Mouse (Mus musculus): ENCODE results near the gene Myo18b. TPM values are rescaled to one million over a fixed set of nuclear protein-coding genes. Genes with fewer than 3 reads are reported as not detected.

The Myo18b gene
- polyA plus RNA-seq, 1 experiment from 2014 or later, result 0.66 TPM

- Histone ChIP-seq H3K9me3 (ENCODE audit: control insufficient read depth, low read length) (no peaks in the 10 kb centered on the region), H3K4me3 (ENCODE audit: low read depth, low read length) (no peak overlapping the region), H3K27me3 (ENCODE audit: control insufficient read depth, insufficient read depth, low read length) (no peaks in the 10 kb centered on the region), H3K4me2 (ENCODE audit: low read depth) (no peak overlapping the region), H3K9ac (ENCODE audit: low read length) (no peak overlapping the region), H3K36me3 (ENCODE audit: control insufficient read depth, insufficient read depth, low read length) (no peaks in the 10 kb centered on the region; the same call in 1 of the 2 replicates), H3K27ac (ENCODE audit: low read depth, low read length) (no peak overlapping the region), H3K4me1 (ENCODE audit: control insufficient read depth, insufficient read depth, low read length) (no peaks in the 10 kb centered on the region)
- no peak for DNase-seq (ENCODE audit: low spot score)
- WGBS, result 76% methylated on average over 3 of the region's 3 CpGs
- ATAC-seq (ENCODE audit: insufficient read depth, low FRiP score, low TSS enrichment), result no peak
These were observed 195.4 kb downstream of the Myo18b start for GRCm38 (mm10) chr5:112700794-112701193.

GRCm38 (mm10) chr5:112696683-112697082 lies 199.5 kb downstream of the Myo18b start:
- Histone ChIP-seq H3K4me1 (ENCODE audit: control insufficient read depth, insufficient read depth, low read length) (no peaks in the 10 kb centered on the region), H3K4me3 (ENCODE audit: low read depth, low read length) (no peak overlapping the region), H3K9me3 (ENCODE audit: control insufficient read depth, low read length) (no peaks in the 10 kb centered on the region), H3K36me3 (ENCODE audit: control insufficient read depth, insufficient read depth, low read length) (no peaks in the 10 kb centered on the region; the same call in 1 of the 2 replicates), H3K27me3 (ENCODE audit: control insufficient read depth, insufficient read depth, low read length) (no peaks in the 10 kb centered on the region), H3K27ac (ENCODE audit: low read depth, low read length) (no peak overlapping the region), H3K9ac (ENCODE audit: low read length) (no peak overlapping the region), H3K4me2 (ENCODE audit: low read depth) (no peak overlapping the region)
- 86% methylated on average over 4 of the region's 4 CpGs for WGBS
- ATAC-seq (ENCODE audit: insufficient read depth, low FRiP score, low TSS enrichment) (no peak), DNase-seq (ENCODE audit: low spot score) (no peak)

- Histone ChIP-seq H3K4me2 (ENCODE audit: low read depth) (no peak overlapping the region), H3K4me3 (ENCODE audit: low read depth, low read length) (no peak overlapping the region), H3K9ac (ENCODE audit: low read length) (no peak overlapping the region), H3K4me1 (ENCODE audit: control insufficient read depth, insufficient read depth, low read length) (no peaks in the 10 kb centered on the region), H3K9me3 (ENCODE audit: control insufficient read depth, low read length) (no peaks in the 10 kb centered on the region), H3K36me3 (ENCODE audit: control insufficient read depth, insufficient read depth, low read length) (no peaks in the 10 kb centered on the region; the same call in 1 of the 2 replicates), H3K27me3 (ENCODE audit: control insufficient read depth, insufficient read depth, low read length) (no peaks in the 10 kb centered on the region), H3K27ac (ENCODE audit: low read depth, low read length) (no peak overlapping the region)
- DNase-seq (ENCODE audit: low spot score) (no peak), ATAC-seq (ENCODE audit: insufficient read depth, low FRiP score, low TSS enrichment) (no peak)
- 49% methylated on average over 7 of the region's 7 CpGs for WGBS
These were observed 200.9 kb downstream of the Myo18b start for GRCm38 (mm10) chr5:112695254-112695711.

DNA sequence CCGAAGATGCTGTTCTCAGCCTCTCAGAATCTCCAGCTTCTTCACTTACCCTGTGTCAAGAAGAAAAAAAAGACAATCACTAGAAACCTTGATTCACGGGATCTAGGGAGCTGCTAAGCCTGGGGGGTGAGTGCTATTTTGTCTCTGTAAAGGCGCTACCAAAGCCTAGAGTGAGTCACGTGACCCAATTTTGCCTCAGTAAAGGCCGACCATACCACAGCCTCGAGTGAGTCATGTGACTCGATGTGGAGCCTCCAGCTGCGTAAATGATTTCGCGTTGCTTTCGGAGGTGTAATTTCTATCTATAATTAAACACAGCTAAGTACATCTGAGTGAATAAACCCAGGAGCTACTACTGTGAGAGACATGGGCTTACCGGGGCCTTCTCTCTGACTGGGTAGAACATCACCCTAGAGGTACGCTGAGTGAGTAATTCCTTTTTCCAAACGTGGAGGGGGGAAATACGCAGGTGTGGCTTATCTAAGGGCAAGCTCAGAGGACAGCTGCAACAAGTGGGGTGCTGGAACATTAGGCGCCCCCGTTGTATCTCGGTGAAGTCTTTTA lies 202.8 kb downstream of the Myo18b start:
- Histone ChIP-seq H3K9ac (ENCODE audit: low read length) (no peak overlapping the region), H3K27me3 (ENCODE audit: control insufficient read depth, insufficient read depth, low read length) (no peaks in the 10 kb centered on the region), H3K4me3 (ENCODE audit: low read depth, low read length) (no peak overlapping the region), H3K4me2 (ENCODE audit: low read depth) (no peak overlapping the region), H3K27ac (ENCODE audit: low read depth, low read length) (no peak overlapping the region), H3K9me3 (ENCODE audit: control insufficient read depth, low read length) (no peaks in the 10 kb centered on the region), H3K4me1 (ENCODE audit: control insufficient read depth, insufficient read depth, low read length) (no peaks in the 10 kb centered on the region), H3K36me3 (ENCODE audit: control insufficient read depth, insufficient read depth, low read length) (no peaks in the 10 kb centered on the region; the same call in 1 of the 2 replicates)
- 88% methylated on average over 18 of the region's 18 CpGs for WGBS
- no peak for ATAC-seq (ENCODE audit: insufficient read depth, low FRiP score, low TSS enrichment)
- DNase-seq (ENCODE audit: low spot score), result no peak

- no peaks in the 10 kb centered on the region for H3K27me3 ChIP-seq (ENCODE audit: control insufficient read depth, insufficient read depth, low read length)
- no peak overlapping the region for H3K9ac ChIP-seq (ENCODE audit: low read length)
- H3K9me3 ChIP-seq (ENCODE audit: control insufficient read depth, low read length), result no peaks in the 10 kb centered on the region
- H3K36me3 ChIP-seq (ENCODE audit: control insufficient read depth, insufficient read depth, low read length), result no peaks in the 10 kb centered on the region
- no peaks in the 10 kb centered on the region for H3K4me1 ChIP-seq (ENCODE audit: control insufficient read depth, insufficient read depth, low read length)
- no peak overlapping the region for H3K27ac ChIP-seq (ENCODE audit: low read depth, low read length)
- H3K4me2 ChIP-seq (ENCODE audit: low read depth), result no peak overlapping the region
- WGBS, result 47% methylated on average over 4 of the region's 4 CpGs
- DNase-seq (ENCODE audit: low spot score) (no peak), ATAC-seq (ENCODE audit: insufficient read depth, low FRiP score, low TSS enrichment) (no peak)
- no peak overlapping the region for H3K4me3 ChIP-seq (ENCODE audit: low read depth, low read length)
These were observed 208.9 kb downstream of the Myo18b start for GRCm38 (mm10) chr5:112687100-112687818.

- 62% methylated on average over 14 of the region's 14 CpGs for WGBS
- no peak overlapping the region for H3K4me2 ChIP-seq (ENCODE audit: low read depth)
- H3K27ac ChIP-seq (ENCODE audit: low read depth, low read length), result no peak overlapping the region
- no peaks in the 10 kb centered on the region for H3K9me3 ChIP-seq (ENCODE audit: control insufficient read depth, low read length)
- no peaks in the 10 kb centered on the region for H3K36me3 ChIP-seq (ENCODE audit: control insufficient read depth, insufficient read depth, low read length)
- H3K9ac ChIP-seq (ENCODE audit: low read length), result no peak overlapping the region
- no peaks in the 10 kb centered on the region for H3K27me3 ChIP-seq (ENCODE audit: control insufficient read depth, insufficient read depth, low read length)
- no peaks in the 10 kb centered on the region for H3K4me1 ChIP-seq (ENCODE audit: control insufficient read depth, insufficient read depth, low read length)
- ATAC-seq (ENCODE audit: insufficient read depth, low FRiP score, low TSS enrichment), result no peak
- no peak for DNase-seq (ENCODE audit: low spot score)
- H3K4me3 ChIP-seq (ENCODE audit: low read depth, low read length), result no peak overlapping the region
These were observed 209.7 kb downstream of the Myo18b start for GRCm38 (mm10) chr5:112686309-112687099.

DNA sequence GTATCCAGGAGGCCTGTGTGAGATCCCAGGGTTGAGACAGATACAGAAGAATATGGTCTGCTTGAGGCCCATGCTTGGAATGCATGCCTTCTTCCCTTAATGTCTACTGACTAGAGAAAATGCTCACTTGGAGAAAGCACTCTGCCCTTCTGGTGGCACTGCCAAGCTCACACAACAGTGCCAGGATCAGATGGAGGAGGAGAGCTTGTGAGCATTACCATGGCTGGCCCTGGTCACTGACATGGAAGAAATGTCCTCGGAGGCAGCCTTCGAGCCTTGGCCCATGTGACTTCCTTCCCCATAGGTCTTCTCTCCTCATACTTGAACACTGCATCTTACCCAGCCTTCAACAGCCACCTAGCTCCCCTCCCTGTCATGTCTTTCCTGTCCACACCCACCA lies 216.9 kb downstream of the Myo18b start:
- H3K27me3 ChIP-seq (ENCODE audit: control insufficient read depth, insufficient read depth, low read length), result no peaks in the 10 kb centered on the region
- H3K27ac ChIP-seq (ENCODE audit: low read depth, low read length), result no peak overlapping the region
- no peak overlapping the region for H3K4me2 ChIP-seq (ENCODE audit: low read depth)
- no peak overlapping the region for H3K9ac ChIP-seq (ENCODE audit: low read length)
- H3K9me3 ChIP-seq (ENCODE audit: control insufficient read depth, low read length), result no peaks in the 10 kb centered on the region
- 90% methylated on average over 2 of the region's 2 CpGs for WGBS
- DNase-seq (ENCODE audit: low spot score) (no peak), ATAC-seq (ENCODE audit: insufficient read depth, low FRiP score, low TSS enrichment) (no peak)
- H3K4me1 ChIP-seq (ENCODE audit: control insufficient read depth, insufficient read depth, low read length), result no peaks in the 10 kb centered on the region
- H3K4me3 ChIP-seq (ENCODE audit: low read depth, low read length), result no peak overlapping the region
- no peaks in the 10 kb centered on the region for H3K36me3 ChIP-seq (ENCODE audit: control insufficient read depth, insufficient read depth, low read length)

DNA sequence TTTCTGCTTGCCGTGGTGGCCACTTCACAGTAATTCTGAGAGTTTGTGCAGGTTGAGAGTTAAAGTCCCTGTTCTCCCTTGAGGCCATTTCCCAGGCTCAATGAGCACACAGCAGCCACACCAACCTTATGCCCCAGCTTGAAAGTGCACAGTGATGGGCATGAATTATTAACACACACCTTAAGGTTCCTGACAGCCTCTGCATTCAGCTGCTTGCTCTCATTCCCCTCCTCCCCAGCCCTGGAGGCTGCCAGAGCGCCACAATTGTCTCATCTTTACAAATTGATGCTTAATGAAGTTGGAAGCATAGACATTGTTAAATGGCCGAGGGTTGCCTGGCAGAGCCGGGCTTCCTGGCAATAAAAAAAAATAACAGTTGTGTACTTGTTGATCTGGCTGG lies 218.0 kb downstream of the Myo18b start:
- WGBS, result 54% methylated on average over 4 of the region's 4 CpGs
- Histone ChIP-seq H3K4me3 (ENCODE audit: low read depth, low read length) (no peak overlapping the region), H3K9me3 (ENCODE audit: control insufficient read depth, low read length) (no peaks in the 10 kb centered on the region), H3K9ac (ENCODE audit: low read length) (no peak overlapping the region), H3K4me1 (ENCODE audit: control insufficient read depth, insufficient read depth, low read length) (no peaks in the 10 kb centered on the region), H3K4me2 (ENCODE audit: low read depth) (no peak overlapping the region), H3K27me3 (ENCODE audit: control insufficient read depth, insufficient read depth, low read length) (no peaks in the 10 kb centered on the region), H3K27ac (ENCODE audit: low read depth, low read length) (no peak overlapping the region), H3K36me3 (ENCODE audit: control insufficient read depth, insufficient read depth, low read length) (no peaks in the 10 kb centered on the region)
- no peak for ATAC-seq (ENCODE audit: insufficient read depth, low FRiP score, low TSS enrichment)
- no peak for DNase-seq (ENCODE audit: low spot score)

Data from neural tube, embryonic 11.5 days (tissue).